Mouse (Mus musculus) ZHBTc4 (cell line): ENCODE results near the gene Olfr566.

ENCODE experiments used
- DNase-seq: peaks from one replicate; pipeline ENCODE4 v3.0.0-alpha.2; 2011; ENCODE audit warnings: low read depth, low spot score

The Olfr566 gene

GRCm38 (mm10) chr7:102858665-102859064 lies at the start of gene Olfr566:
TSS of gene Olfr566 (minus strand) at chr7:102858765.
- DNase-seq, result no peak

- DNase-seq, result no peak
These were observed 32.2 kb upstream of the Olfr566 start, which contains the start of gene Olfr569 for GRCm38 (mm10) chr7:102890782-102891181. TSS of gene Olfr569 (minus strand) at chr7:102890882.

- DNase-seq, result no peak
These were observed 18.3 kb upstream of the Olfr566 start, which contains the start of gene Olfr568 for GRCm38 (mm10) chr7:102876822-102877221. TSS of gene Olfr568 (plus strand) at chr7:102877122.

- no peak for DNase-seq
These were observed 2.8 kb downstream of the Olfr566 start for GRCm38 (mm10) chr7:102855807-102856206.
